Mouse (Mus musculus): ENCODE data around the gene Pla2g4a. TPM values are rescaled to one million over a fixed set of nuclear protein-coding genes. Genes with fewer than 3 reads are reported as not detected.
A peak's percentile ranks its signal among the peaks of the same experiment; 100 is the strongest.

Pla2g4a gene
- 1.7 and 1.9 TPM in 2 replicates for polyA plus RNA-seq (2015; fragmentation: Nextera tagmentation; extraction: Ambion mirVana)

- H3K4me3 ChIP-seq: peak within 1 kb of the TSS; percentile 31
- H3K9me3 ChIP-seq: no peaks in the 10 kb centered on the region
- ATAC-seq (ENCODE audit: low read depth): no peak
- peak within 1 kb of the TSS; percentile 51 for H3K4me2 ChIP-seq
- no peaks in the 10 kb centered on the region for H3K27me3 ChIP-seq
- H3K9ac ChIP-seq: peak within 1 kb of the TSS; percentile 41; the same call in 1 of the 2 replicates
- 29% methylated on average over 15 of the region's 15 CpGs for WGBS
- H3K36me3 ChIP-seq: no peaks in the 10 kb centered on the region
- H3K4me1 ChIP-seq (replicated peaks): no peaks in the 10 kb centered on the region
- no peak within 1 kb of the TSS for H3K27ac ChIP-seq (replicated peaks)
Measured at GRCm38 (mm10) chr1:149960734-149961424, at the start of gene Pla2g4a. Gene Pla2g4a, minus strand, starts transcription at chr1:149961290.

- ATAC-seq (ENCODE audit: low read depth): no peak
- Histone ChIP-seq H3K36me3 (no peaks in the 10 kb centered on the region), H3K9me3 (no peaks in the 10 kb centered on the region), H3K4me3 (no peak overlapping the region), H3K4me1 (replicated peaks) (no peaks in the 10 kb centered on the region), H3K9ac (no peak overlapping the region), H3K27me3 (no peaks in the 10 kb centered on the region), H3K4me2 (no peak overlapping the region), H3K27ac (replicated peaks) (no peak overlapping the region)
- WGBS: 67% methylated on average over 4 of the region's 4 CpGs
Measured at GRCm38 (mm10) chr1:150010629-150010979, 49.5 kb upstream of the Pla2g4a start.

- WGBS: 75% methylated on average over 18 of the region's 18 CpGs
- no peak overlapping the region for H3K9ac ChIP-seq
- H3K4me1 ChIP-seq (replicated peaks): no peaks in the 10 kb centered on the region
- no peaks in the 10 kb centered on the region for H3K27me3 ChIP-seq
- H3K36me3 ChIP-seq: no peaks in the 10 kb centered on the region
- H3K27ac ChIP-seq (replicated peaks): no peak overlapping the region
- no peaks in the 10 kb centered on the region for H3K9me3 ChIP-seq
- no peak for ATAC-seq (ENCODE audit: low read depth)
- H3K4me3 ChIP-seq: no peak overlapping the region
- no peak overlapping the region for H3K4me2 ChIP-seq
Measured at GRCm38 (mm10) chr1:150009968-150010628, 49.0 kb upstream of the Pla2g4a start.

GRCm38 (mm10) chr1:150009134-150009533 lies 48.0 kb upstream of the Pla2g4a start:
- Histone ChIP-seq H3K27me3 (no peaks in the 10 kb centered on the region), H3K27ac (replicated peaks) (no peak overlapping the region), H3K4me2 (no peak overlapping the region), H3K36me3 (no peaks in the 10 kb centered on the region), H3K9me3 (no peaks in the 10 kb centered on the region), H3K9ac (no peak overlapping the region), H3K4me1 (replicated peaks) (no peaks in the 10 kb centered on the region), H3K4me3 (no peak overlapping the region)
- 92% methylated on average over 9 of the region's 9 CpGs for WGBS
- no peak for ATAC-seq (ENCODE audit: low read depth)

GRCm38 (mm10) chr1:149975626-149976025 lies 14.5 kb upstream of the Pla2g4a start:
- Histone ChIP-seq H3K4me3 (no peak overlapping the region), H3K9ac (no peak overlapping the region), H3K4me1 (replicated peaks) (no peaks in the 10 kb centered on the region), H3K4me2 (no peak overlapping the region), H3K36me3 (no peaks in the 10 kb centered on the region), H3K27ac (replicated peaks) (no peak overlapping the region), H3K9me3 (no peaks in the 10 kb centered on the region), H3K27me3 (no peaks in the 10 kb centered on the region)
- WGBS: 92% methylated on average over 1 of the region's 1 CpGs
- no peak for ATAC-seq (ENCODE audit: low read depth)

GRCm38 (mm10) chr1:149965826-149966225 lies 4.7 kb upstream of the Pla2g4a start:
- 78% methylated on average over 1 of the region's 1 CpGs for WGBS
- Histone ChIP-seq H3K4me3 (no peak overlapping the region), H3K27me3 (no peaks in the 10 kb centered on the region), H3K9me3 (no peaks in the 10 kb centered on the region), H3K4me1 (replicated peaks) (no peaks in the 10 kb centered on the region), H3K36me3 (no peaks in the 10 kb centered on the region), H3K9ac (no peak overlapping the region), H3K27ac (replicated peaks) (no peak overlapping the region), H3K4me2 (no peak overlapping the region)
- no peak for ATAC-seq (ENCODE audit: low read depth)

- no peak for ATAC-seq (ENCODE audit: low read depth)
- H3K4me1 ChIP-seq (replicated peaks): no peaks in the 10 kb centered on the region
Measured at GRCm38 (mm10) chr1:149961425-149962303, 574 bp upstream of the Pla2g4a start.

GRCm38 (mm10) chr1:149960251-149960650 lies 839 bp downstream of the Pla2g4a start:
- Histone ChIP-seq H3K4me3 (no peak overlapping the region), H3K27me3 (no peaks in the 10 kb centered on the region), H3K4me2 (peak overlapping the region; percentile 51; the same call in 1 of the 2 replicates), H3K9ac (no peak overlapping the region), H3K36me3 (no peaks in the 10 kb centered on the region), H3K27ac (replicated peaks) (no peak overlapping the region), H3K9me3 (no peaks in the 10 kb centered on the region), H3K4me1 (replicated peaks) (no peaks in the 10 kb centered on the region)
- ATAC-seq (ENCODE audit: low read depth): no peak
- WGBS: 95% methylated on average over 4 of the region's 4 CpGs

More at GRCm38 (mm10) chr1:149961425-149962303, 574 bp upstream of the Pla2g4a start:
- Histone ChIP-seq H3K4me3 (no peak overlapping the region), H3K27me3 (no peaks in the 10 kb centered on the region), H3K36me3 (no peaks in the 10 kb centered on the region), H3K27ac (replicated peaks) (no peak overlapping the region), H3K9ac (no peak overlapping the region), H3K4me2 (peak overlapping the region; percentile 51), H3K9me3 (no peaks in the 10 kb centered on the region)
- 73% methylated on average over 9 of the region's 9 CpGs for WGBS

- H3K4me3 ChIP-seq: no peak overlapping the region
- no peak overlapping the region for H3K27ac ChIP-seq (replicated peaks)
- H3K4me1 ChIP-seq (replicated peaks): no peaks in the 10 kb centered on the region
- no peaks in the 10 kb centered on the region for H3K9me3 ChIP-seq
- no peaks in the 10 kb centered on the region for H3K36me3 ChIP-seq
- 87% methylated on average over 1 of the region's 1 CpGs for WGBS
- H3K27me3 ChIP-seq: no peaks in the 10 kb centered on the region
- no peak overlapping the region for H3K9ac ChIP-seq
- no peak for ATAC-seq (ENCODE audit: low read depth)
- H3K4me2 ChIP-seq: no peak overlapping the region
Measured at GRCm38 (mm10) chr1:149959069-149959468, 2.0 kb downstream of the Pla2g4a start.

GRCm38 (mm10) chr1:149955482-149955881 lies 5.6 kb downstream of the Pla2g4a start:
- Histone ChIP-seq H3K4me3 (no peak overlapping the region), H3K36me3 (no peaks in the 10 kb centered on the region), H3K27ac (replicated peaks) (no peak overlapping the region), H3K4me2 (no peak overlapping the region), H3K27me3 (no peaks in the 10 kb centered on the region), H3K4me1 (replicated peaks) (no peaks in the 10 kb centered on the region), H3K9me3 (no peaks in the 10 kb centered on the region), H3K9ac (no peak overlapping the region)
- WGBS: 88% methylated on average over 4 of the region's 4 CpGs
- no peak for ATAC-seq (ENCODE audit: low read depth)

- no peak for ATAC-seq (ENCODE audit: low read depth)
- Histone ChIP-seq H3K9ac (no peak overlapping the region), H3K4me2 (no peak overlapping the region), H3K4me1 (replicated peaks) (no peaks in the 10 kb centered on the region), H3K4me3 (no peak overlapping the region), H3K36me3 (no peaks in the 10 kb centered on the region), H3K9me3 (no peaks in the 10 kb centered on the region), H3K27ac (replicated peaks) (no peak overlapping the region), H3K27me3 (no peaks in the 10 kb centered on the region)
- 92% methylated on average over 6 of the region's 6 CpGs for WGBS
Measured at GRCm38 (mm10) chr1:149954026-149954425, 7.1 kb downstream of the Pla2g4a start.

GRCm38 (mm10) chr1:149952050-149952449 lies 9.0 kb downstream of the Pla2g4a start:
- no peaks in the 10 kb centered on the region for H3K36me3 ChIP-seq
- H3K27me3 ChIP-seq: no peaks in the 10 kb centered on the region
- ATAC-seq (ENCODE audit: low read depth): no peak
- no peak overlapping the region for H3K27ac ChIP-seq (replicated peaks)
- no peak overlapping the region for H3K9ac ChIP-seq
- H3K9me3 ChIP-seq: no peaks in the 10 kb centered on the region
- H3K4me2 ChIP-seq: no peak overlapping the region
- no peaks in the 10 kb centered on the region for H3K4me1 ChIP-seq (replicated peaks)
- no peak overlapping the region for H3K4me3 ChIP-seq

Data from neural tube, embryonic 13.5 days (tissue).